Mouse (Mus musculus): ENCODE measurements around the gene Pigr. TPM values are rescaled to one million over a fixed set of nuclear protein-coding genes. Genes with fewer than 3 reads are reported as not detected.
A peak's percentile ranks its signal among the peaks of the same experiment; 100 is the strongest.

Pigr gene
- polyA plus RNA-seq (2016; fragmentation: Nextera tagmentation; extraction: Ambion mirVana): not detected in 2 replicates

- H3K9me3 ChIP-seq: no peaks in the 10 kb centered on the region
- no peaks in the 10 kb centered on the region for H3K27me3 ChIP-seq (replicated peaks)
- no peak within 1 kb of the TSS for H3K4me3 ChIP-seq
- no peak within 1 kb of the TSS for H3K9ac ChIP-seq
- no peaks in the 10 kb centered on the region for H3K4me1 ChIP-seq
- H3K4me2 ChIP-seq (replicated peaks): no peak within 1 kb of the TSS
- WGBS: 91% methylated on average over 5 of the region's 5 CpGs
- no peak for ATAC-seq (ENCODE audit: low FRiP score, low read depth)
- no peaks in the 10 kb centered on the region for H3K36me3 ChIP-seq
- H3K27ac ChIP-seq: no peak within 1 kb of the TSS
These were observed at the start of gene Pigr for GRCm38 (mm10) chr1:130826448-130826847. Gene Pigr (plus strand): TSS chr1:130826684.

DNA sequence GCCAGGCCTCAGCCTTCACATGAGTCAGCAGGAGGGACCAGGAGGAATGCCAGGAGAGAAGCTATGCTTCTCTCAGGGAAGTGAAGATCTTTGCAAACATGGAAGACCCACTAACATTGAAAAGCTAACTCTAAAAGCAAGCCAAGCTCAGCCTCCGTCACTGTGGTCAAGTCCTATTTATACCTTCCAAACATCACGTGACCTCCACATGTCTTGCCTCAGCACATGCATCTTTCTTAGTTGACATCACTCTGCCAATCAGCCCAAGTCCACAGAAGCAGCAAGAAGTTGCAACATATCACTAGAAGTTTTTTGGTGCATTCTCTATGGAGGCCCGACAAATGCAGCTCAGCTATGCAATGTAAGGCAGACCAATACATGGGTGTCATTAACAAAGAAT is 46.6 kb upstream of the Pigr start:
- H3K27ac ChIP-seq: no peak overlapping the region
- no peak for ATAC-seq (ENCODE audit: low FRiP score, low read depth)
- H3K27me3 ChIP-seq (replicated peaks): no peaks in the 10 kb centered on the region
- H3K4me2 ChIP-seq (replicated peaks): no peak overlapping the region
- no peaks in the 10 kb centered on the region for H3K9me3 ChIP-seq
- H3K4me3 ChIP-seq: no peak overlapping the region
- no peak overlapping the region for H3K9ac ChIP-seq
- 94% methylated on average over 3 of the region's 3 CpGs for WGBS
- no peaks in the 10 kb centered on the region for H3K36me3 ChIP-seq
- H3K4me1 ChIP-seq: no peaks in the 10 kb centered on the region

DNA sequence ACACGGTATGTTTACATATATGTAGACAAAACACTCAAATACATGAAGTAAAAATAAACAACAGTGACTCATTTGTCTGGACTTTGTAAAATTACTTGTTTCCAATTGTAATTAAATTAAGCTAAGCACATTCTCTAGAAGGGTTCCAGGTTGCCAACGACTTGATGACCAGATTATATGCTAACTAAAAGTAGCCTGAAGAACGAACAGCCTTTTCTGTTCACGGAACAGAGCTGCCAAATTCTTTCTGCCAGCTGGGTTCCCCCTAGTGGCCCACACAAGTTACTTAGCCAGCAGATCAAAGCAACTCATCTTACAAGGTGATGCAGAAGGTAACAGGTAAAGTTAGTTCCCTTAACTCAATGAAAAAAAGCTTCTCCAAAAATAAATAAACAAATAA is 42.4 kb upstream of the Pigr start:
- no peak overlapping the region for H3K4me2 ChIP-seq (replicated peaks)
- WGBS: 35% methylated on average over 4 of the region's 4 CpGs
- ATAC-seq (ENCODE audit: low FRiP score, low read depth): no peak

GRCm38 (mm10) chr1:130787001-130787400 is 39.5 kb upstream of the Pigr start:
- Histone ChIP-seq H3K27me3 (replicated peaks) (no peaks in the 10 kb centered on the region), H3K4me3 (no peak overlapping the region), H3K27ac (no peak overlapping the region), H3K4me2 (replicated peaks) (no peak overlapping the region), H3K36me3 (no peaks in the 10 kb centered on the region), H3K4me1 (no peaks in the 10 kb centered on the region), H3K9me3 (peaks cover 1% of the 10 kb centered on the region; the same call in 1 of the 2 replicates), H3K9ac (no peak overlapping the region)
- ATAC-seq (ENCODE audit: low FRiP score, low read depth): no peak
- 41% methylated on average over 4 of the region's 4 CpGs for WGBS

More for the DNA sequence above, 42.4 kb upstream of the Pigr start:
- H3K4me1 ChIP-seq: no peaks in the 10 kb centered on the region
- H3K9ac ChIP-seq: no peak overlapping the region
- no peaks in the 10 kb centered on the region for H3K36me3 ChIP-seq
- no peak overlapping the region for H3K4me3 ChIP-seq
- H3K27me3 ChIP-seq (replicated peaks): no peaks in the 10 kb centered on the region
- H3K9me3 ChIP-seq: no peaks in the 10 kb centered on the region
- H3K27ac ChIP-seq: no peak overlapping the region

- Histone ChIP-seq H3K9ac (no peak overlapping the region), H3K36me3 (no peaks in the 10 kb centered on the region), H3K27me3 (replicated peaks) (no peaks in the 10 kb centered on the region), H3K4me1 (no peaks in the 10 kb centered on the region), H3K27ac (no peak overlapping the region), H3K4me2 (replicated peaks) (no peak overlapping the region), H3K9me3 (peaks cover 4% of the 10 kb centered on the region; the same call in 1 of the 2 replicates), H3K4me3 (no peak overlapping the region)
- WGBS: 63% methylated on average over 3 of the region's 3 CpGs
- ATAC-seq (ENCODE audit: low FRiP score, low read depth): 0 out of 2 replicates have a peak, but pooled peaks have one; percentile 29
These were observed 36.7 kb upstream of the Pigr start for GRCm38 (mm10) chr1:130789512-130790451.

GRCm38 (mm10) chr1:130795331-130795730 is 31.2 kb upstream of the Pigr start:
- no peaks in the 10 kb centered on the region for H3K36me3 ChIP-seq
- ATAC-seq (ENCODE audit: low FRiP score, low read depth): no peak
- no peak overlapping the region for H3K9ac ChIP-seq
- peaks cover 4% of the 10 kb centered on the region; the same call in 1 of the 2 replicates for H3K9me3 ChIP-seq
- H3K4me2 ChIP-seq (replicated peaks): no peak overlapping the region
- H3K4me1 ChIP-seq: no peaks in the 10 kb centered on the region
- WGBS: 80% methylated on average over 2 of the region's 2 CpGs
- H3K4me3 ChIP-seq: no peak overlapping the region
- no peaks in the 10 kb centered on the region for H3K27me3 ChIP-seq (replicated peaks)
- no peak overlapping the region for H3K27ac ChIP-seq

DNA sequence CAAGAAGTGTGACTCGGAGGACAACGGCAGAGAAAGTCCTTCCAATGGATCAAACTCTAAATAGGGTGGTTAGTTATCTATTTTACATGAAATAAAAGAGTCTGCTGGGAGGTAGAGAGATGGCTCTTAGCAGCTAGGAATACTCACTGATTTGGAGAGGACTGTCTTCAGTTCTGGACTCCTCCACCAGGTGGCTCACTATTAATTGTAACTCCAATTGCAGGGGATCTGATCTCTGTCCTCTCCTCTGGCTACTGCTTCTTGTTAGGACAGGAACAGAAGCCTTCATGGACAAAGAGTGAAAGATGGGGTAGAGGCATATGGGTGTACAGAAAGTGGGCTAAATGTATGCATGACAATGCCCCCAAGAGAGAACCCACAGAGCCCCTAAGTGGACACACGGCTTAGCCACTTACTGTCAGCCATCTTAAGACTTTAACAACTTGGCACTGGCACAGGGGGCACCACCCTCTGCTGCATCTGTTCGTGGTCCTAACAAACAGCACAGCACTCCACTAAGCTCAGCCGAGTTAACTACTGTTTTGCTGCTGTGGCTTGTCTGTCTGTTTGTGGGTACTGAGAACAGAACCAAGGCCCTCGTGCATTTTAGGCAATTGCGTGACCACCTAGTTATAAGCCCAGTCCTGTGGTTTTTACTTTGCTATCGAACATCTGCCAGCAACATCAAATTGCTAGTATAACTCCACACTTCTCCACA is 29.4 kb upstream of the Pigr start:
- no peak for ATAC-seq (ENCODE audit: low FRiP score, low read depth)
- peaks cover 1% of the 10 kb centered on the region; the same call in 1 of the 2 replicates for H3K9me3 ChIP-seq
- H3K4me1 ChIP-seq: no peaks in the 10 kb centered on the region
- H3K36me3 ChIP-seq: no peaks in the 10 kb centered on the region
- H3K4me3 ChIP-seq: no peak overlapping the region
- 83% methylated on average over 8 of the region's 8 CpGs for WGBS
- no peak overlapping the region for H3K27ac ChIP-seq
- no peaks in the 10 kb centered on the region for H3K27me3 ChIP-seq (replicated peaks)
- H3K4me2 ChIP-seq (replicated peaks): no peak overlapping the region
- no peak overlapping the region for H3K9ac ChIP-seq

- Histone ChIP-seq H3K27ac (no peak overlapping the region), H3K4me2 (replicated peaks) (no peak overlapping the region), H3K4me1 (no peaks in the 10 kb centered on the region), H3K9ac (no peak overlapping the region), H3K27me3 (replicated peaks) (no peaks in the 10 kb centered on the region), H3K9me3 (no peaks in the 10 kb centered on the region), H3K4me3 (no peak overlapping the region), H3K36me3 (no peaks in the 10 kb centered on the region)
- no peak for ATAC-seq (ENCODE audit: low FRiP score, low read depth)
- 62% methylated on average over 6 of the region's 6 CpGs for WGBS
These were observed 28.4 kb upstream of the Pigr start for GRCm38 (mm10) chr1:130798037-130798436.

GRCm38 (mm10) chr1:130798551-130798950 is 27.9 kb upstream of the Pigr start:
- Histone ChIP-seq H3K4me2 (replicated peaks) (no peak overlapping the region), H3K9me3 (no peaks in the 10 kb centered on the region), H3K27ac (no peak overlapping the region), H3K4me3 (no peak overlapping the region), H3K4me1 (no peaks in the 10 kb centered on the region), H3K27me3 (replicated peaks) (no peaks in the 10 kb centered on the region), H3K9ac (no peak overlapping the region), H3K36me3 (no peaks in the 10 kb centered on the region)
- ATAC-seq (ENCODE audit: low FRiP score, low read depth): no peak
- WGBS: 64% methylated on average over 3 of the region's 3 CpGs

GRCm38 (mm10) chr1:130799399-130799798 is 27.1 kb upstream of the Pigr start:
- Histone ChIP-seq H3K4me2 (replicated peaks) (no peak overlapping the region), H3K27me3 (replicated peaks) (no peaks in the 10 kb centered on the region), H3K9me3 (no peaks in the 10 kb centered on the region), H3K4me3 (no peak overlapping the region), H3K36me3 (no peaks in the 10 kb centered on the region), H3K9ac (no peak overlapping the region), H3K4me1 (no peaks in the 10 kb centered on the region), H3K27ac (no peak overlapping the region)
- ATAC-seq (ENCODE audit: low FRiP score, low read depth): no peak
- 88% methylated on average over 2 of the region's 2 CpGs for WGBS

DNA sequence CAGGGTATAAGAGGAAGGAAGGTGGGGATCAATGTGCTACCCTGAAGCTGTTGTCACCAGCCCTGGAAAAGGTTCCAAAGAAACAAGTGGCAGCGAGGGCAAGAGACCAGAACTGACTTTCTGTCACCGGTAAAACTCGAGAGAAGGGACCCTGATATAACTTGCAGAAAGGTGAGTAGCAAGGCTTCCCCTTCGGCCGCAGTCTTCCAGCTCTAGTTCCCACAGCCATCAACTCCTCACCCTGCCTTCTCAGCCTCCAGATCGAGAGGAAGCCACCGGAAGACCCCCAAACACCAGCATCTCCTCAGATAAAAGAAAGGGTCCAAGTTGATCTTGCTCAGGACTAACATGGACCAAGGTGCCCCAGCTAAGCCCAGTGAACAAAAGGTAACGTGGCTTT is 25.9 kb upstream of the Pigr start, which contains the start of gene Fcamr:
Fcamr (plus strand) TSS at position 301 of the 400 bp plus-strand sequence.
- Histone ChIP-seq H3K4me3 (no peak within 1 kb of the TSS), H3K27ac (no peak within 1 kb of the TSS), H3K27me3 (replicated peaks) (no peaks in the 10 kb centered on the region), H3K9me3 (no peaks in the 10 kb centered on the region), H3K9ac (no peak within 1 kb of the TSS), H3K36me3 (no peaks in the 10 kb centered on the region), H3K4me2 (replicated peaks) (no peak within 1 kb of the TSS), H3K4me1 (no peaks in the 10 kb centered on the region)
- ATAC-seq (ENCODE audit: low FRiP score, low read depth): no peak
- 90% methylated on average over 8 of the region's 8 CpGs for WGBS

DNA sequence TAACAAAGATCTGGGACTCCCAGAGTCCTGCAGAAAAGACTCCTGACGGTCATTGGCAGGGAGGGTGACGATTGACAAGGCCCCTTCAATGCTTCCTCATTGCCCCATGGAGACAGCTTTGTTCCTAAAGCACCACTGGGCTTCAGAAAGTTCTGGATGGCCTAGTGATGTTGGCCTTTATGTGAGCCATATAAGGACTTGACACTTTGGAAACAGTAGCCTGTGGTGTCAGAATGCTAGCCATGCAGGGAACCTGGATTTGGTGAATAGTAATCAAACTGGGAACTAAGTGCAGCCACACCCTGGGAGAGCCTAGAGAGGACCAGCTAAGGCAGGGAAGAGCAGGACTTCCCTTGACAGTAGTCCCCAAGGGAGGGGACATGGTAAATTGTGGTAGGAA is 25.0 kb upstream of the Pigr start:
- Histone ChIP-seq H3K27ac (no peak overlapping the region), H3K27me3 (replicated peaks) (no peaks in the 10 kb centered on the region), H3K9ac (no peak overlapping the region), H3K4me3 (no peak overlapping the region), H3K9me3 (no peaks in the 10 kb centered on the region), H3K36me3 (no peaks in the 10 kb centered on the region), H3K4me1 (no peaks in the 10 kb centered on the region), H3K4me2 (replicated peaks) (no peak overlapping the region)
- 72% methylated on average over 2 of the region's 2 CpGs for WGBS
- ATAC-seq (ENCODE audit: low FRiP score, low read depth): no peak

All from neural tube, embryonic 12.5 days (tissue).